Mouse (Mus musculus): ENCODE data around the gene Ngdn. TPM values are rescaled to one million over a fixed set of nuclear protein-coding genes. Genes with fewer than 3 reads are reported as not detected.
"Not testable (repeated sequence)": the region's sequence is repeated elsewhere in the genome, so short reads cannot be mapped to it uniquely, and the experiment has no call there.

The Ngdn gene
- polyA plus RNA-seq, 1 experiment from 2014 or later = 85.3 TPM

GRCm38 (mm10) chr14:55029034-55029698, 13.9 kb downstream of the Ngdn start:
- Histone ChIP-seq H3K27ac (no peak overlapping the region), H3K4me1 (replicated peaks) (peaks cover 21% of the 10 kb centered on the region), H3K9me3 (no peaks in the 10 kb centered on the region), H3K36me3 (peaks cover 19% of the 10 kb centered on the region), H3K9ac (replicated peaks) (no peak overlapping the region), H3K4me3 (replicated peaks) (no peak overlapping the region), H3K27me3 (no peaks in the 10 kb centered on the region), H3K4me2 (0 out of 2 replicates have a peak overlapping the region, but pooled peaks have one; percentile 30)
- WGBS = 11% methylated on average over 11 of the region's 11 CpGs
- ATAC-seq (ENCODE audit: insufficient number of reproducible peaks, insufficient read depth, low FRiP score, low TSS enrichment, low read depth) = no peak; the same call in 1 of the 2 replicates

DNA sequence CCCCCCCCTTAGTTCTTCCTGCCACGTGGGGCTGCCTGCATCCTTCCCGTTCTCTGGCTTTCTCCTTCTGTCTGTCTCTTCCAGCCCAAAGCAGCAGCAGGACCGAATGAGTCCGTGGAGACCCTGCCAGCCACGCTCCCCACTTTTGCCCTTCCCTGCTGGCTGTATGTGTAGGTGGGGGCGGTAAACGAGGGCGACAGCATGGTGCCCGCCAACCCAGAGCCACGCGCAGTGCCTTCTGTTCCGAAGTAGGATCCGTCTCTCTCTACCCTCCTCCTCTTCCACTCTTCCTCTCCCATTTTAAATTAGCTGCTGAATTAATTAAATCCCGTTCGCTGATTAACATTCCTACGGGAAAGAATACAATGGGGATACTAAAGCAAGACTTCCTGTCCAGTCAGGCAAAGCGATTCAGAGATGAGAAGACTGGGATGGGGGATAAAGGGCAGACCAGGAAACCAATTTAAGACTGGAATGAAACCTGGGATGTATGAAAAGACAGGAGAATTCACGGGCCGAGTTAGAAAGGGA, 17.5 kb downstream of the Ngdn start:
- Histone ChIP-seq H3K4me2 (no peak overlapping the region), H3K27ac (no peak overlapping the region), H3K9ac (replicated peaks) (no peak overlapping the region), H3K36me3 (no peaks in the 10 kb centered on the region), H3K4me3 (replicated peaks) (no peak overlapping the region), H3K4me1 (replicated peaks) (peaks cover 16% of the 10 kb centered on the region), H3K27me3 (no peaks in the 10 kb centered on the region), H3K9me3 (no peaks in the 10 kb centered on the region)
- ATAC-seq (ENCODE audit: insufficient number of reproducible peaks, insufficient read depth, low FRiP score, low TSS enrichment, low read depth) = no peak
- 57% methylated on average over 19 of the region's 19 CpGs for WGBS

GRCm38 (mm10) chr14:55043694-55044093, 28.4 kb downstream of the Ngdn start:
- H3K36me3 ChIP-seq; H3K4me2 ChIP-seq; H3K9ac ChIP-seq (replicated peaks); H3K4me3 ChIP-seq (replicated peaks); H3K9me3 ChIP-seq; ATAC-seq (ENCODE audit: insufficient number of reproducible peaks, insufficient read depth, low FRiP score, low TSS enrichment, low read depth); H3K4me1 ChIP-seq (replicated peaks); H3K27ac ChIP-seq; H3K27me3 ChIP-seq: not testable (repeated sequence)
- WGBS = 67% methylated on average over 1 of the region's 2 CpGs

DNA sequence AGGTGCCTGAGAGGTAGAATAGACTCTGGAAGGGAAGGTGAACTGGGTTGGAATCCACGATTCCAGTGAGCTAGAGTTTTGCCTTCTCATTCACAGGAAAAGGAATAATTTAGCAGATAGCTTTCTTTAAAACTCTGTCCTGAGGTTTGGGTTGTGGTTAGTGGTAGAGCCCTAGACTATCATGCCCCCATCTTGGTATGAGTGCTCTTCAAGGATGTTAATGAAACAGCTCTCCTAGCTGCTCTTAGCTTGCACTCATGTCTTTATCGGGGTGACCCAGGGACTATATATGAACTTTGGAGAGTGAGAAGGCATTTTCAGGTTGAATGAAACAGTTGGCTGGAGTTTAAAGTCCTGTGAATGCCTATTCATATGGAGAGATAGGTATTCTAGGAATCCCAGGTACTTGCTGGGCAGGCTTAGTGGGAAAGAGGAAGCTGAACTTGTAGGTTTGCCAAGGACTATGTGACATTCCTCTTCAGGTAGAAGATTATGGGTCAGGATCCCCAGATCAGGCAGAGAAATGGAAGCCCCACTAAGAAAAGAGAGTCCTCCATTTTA, 32.8 kb downstream of the Ngdn start:
- 79% methylated on average over 2 of the region's 2 CpGs for WGBS
- Histone ChIP-seq H3K9me3 (no peaks in the 10 kb centered on the region), H3K36me3 (no peaks in the 10 kb centered on the region), H3K27ac (no peak overlapping the region), H3K27me3 (no peaks in the 10 kb centered on the region), H3K4me1 (replicated peaks) (no peaks in the 10 kb centered on the region), H3K4me3 (replicated peaks) (no peak overlapping the region), H3K9ac (replicated peaks) (no peak overlapping the region), H3K4me2 (no peak overlapping the region)
- ATAC-seq (ENCODE audit: insufficient number of reproducible peaks, insufficient read depth, low FRiP score, low TSS enrichment, low read depth) = no peak

DNA sequence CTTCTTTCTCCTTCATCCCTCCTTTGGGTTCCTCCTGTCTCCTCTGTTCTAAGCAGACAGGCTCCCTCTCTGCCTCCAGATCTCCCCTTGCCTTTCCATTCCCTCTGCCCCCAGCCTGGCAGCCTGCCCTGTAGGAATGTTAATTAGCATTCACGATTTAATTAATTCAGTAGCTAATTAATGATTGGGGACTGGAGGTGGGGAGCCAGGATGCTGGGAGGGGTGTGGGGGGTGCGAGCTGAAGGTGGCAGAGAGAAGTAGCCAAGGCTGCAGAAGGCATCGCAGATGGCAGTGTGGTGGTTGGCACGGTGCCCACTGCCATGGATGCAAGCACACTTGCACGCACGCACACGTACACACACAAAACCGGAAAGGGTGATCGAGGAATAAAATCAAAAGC, 37.2 kb downstream of the Ngdn start:
- 85% methylated on average over 9 of the region's 9 CpGs for WGBS
- H3K36me3 ChIP-seq = no peaks in the 10 kb centered on the region
- H3K27ac ChIP-seq = no peak overlapping the region
- no peak overlapping the region for H3K9ac ChIP-seq (replicated peaks)
- peaks cover 6% of the 10 kb centered on the region; the same call in 1 of the 2 replicates for H3K27me3 ChIP-seq
- no peak for ATAC-seq (ENCODE audit: insufficient number of reproducible peaks, insufficient read depth, low FRiP score, low TSS enrichment, low read depth)
- H3K9me3 ChIP-seq = no peaks in the 10 kb centered on the region
- no peak overlapping the region for H3K4me3 ChIP-seq (replicated peaks)
- no peaks in the 10 kb centered on the region for H3K4me1 ChIP-seq (replicated peaks)
- H3K4me2 ChIP-seq = no peak overlapping the region

DNA sequence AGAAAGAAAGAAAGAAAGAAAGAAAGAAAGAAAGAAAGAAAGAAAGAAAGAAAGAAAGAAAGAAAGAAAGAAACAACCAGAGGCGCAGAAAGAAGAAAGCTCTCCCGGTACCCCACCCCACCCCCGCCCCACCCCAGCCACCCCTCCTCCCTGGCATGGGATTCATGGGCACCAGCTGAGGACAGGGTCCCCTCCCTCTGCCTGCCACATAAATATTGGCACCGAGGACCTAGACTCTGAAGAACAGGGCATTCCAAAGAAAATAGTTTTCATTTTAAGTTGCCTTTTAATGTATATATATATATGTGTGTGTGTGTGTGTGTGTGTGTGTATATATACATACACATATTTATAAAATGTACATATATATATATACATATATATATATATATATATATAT, 37.8 kb downstream of the Ngdn start:
- Histone ChIP-seq H3K4me2 (no peak overlapping the region), H3K9me3 (no peaks in the 10 kb centered on the region), H3K4me3 (replicated peaks) (no peak overlapping the region), H3K4me1 (replicated peaks) (no peaks in the 10 kb centered on the region), H3K27me3 (peaks cover 6% of the 10 kb centered on the region; the same call in 1 of the 2 replicates), H3K27ac (no peak overlapping the region), H3K9ac (replicated peaks) (no peak overlapping the region), H3K36me3 (no peaks in the 10 kb centered on the region)
- 86% methylated on average over 4 of the region's 4 CpGs for WGBS
- ATAC-seq (ENCODE audit: insufficient number of reproducible peaks, insufficient read depth, low FRiP score, low TSS enrichment, low read depth) = no peak

DNA sequence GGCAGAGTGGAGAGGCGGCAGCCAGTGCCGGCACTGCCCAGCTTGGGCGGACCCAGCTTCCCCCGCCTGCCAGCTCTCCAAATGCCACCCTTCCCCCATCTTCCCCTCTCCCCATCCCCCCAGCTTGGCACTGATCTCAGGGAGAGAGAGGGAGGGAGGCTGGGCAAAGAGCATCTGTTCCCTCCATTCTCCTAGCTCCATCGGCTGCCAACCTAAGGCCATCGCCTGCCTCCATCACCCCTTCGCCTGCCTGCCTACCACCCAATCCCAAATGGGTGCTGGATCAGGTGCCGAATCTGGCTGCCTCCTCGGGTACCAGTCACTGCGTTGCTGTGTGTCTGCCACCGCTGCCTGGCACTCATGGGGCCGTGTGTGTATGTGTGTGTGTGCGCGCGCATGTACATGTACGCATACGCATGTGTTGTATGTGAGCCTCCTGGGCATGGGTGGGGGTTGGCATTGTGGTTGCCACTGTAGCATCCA, 38.5 kb downstream of the Ngdn start:
- Histone ChIP-seq H3K9ac (replicated peaks) (no peak overlapping the region), H3K4me2 (no peak overlapping the region), H3K36me3 (no peaks in the 10 kb centered on the region), H3K27ac (no peak overlapping the region), H3K4me3 (replicated peaks) (no peak overlapping the region), H3K27me3 (peaks cover 6% of the 10 kb centered on the region; the same call in 1 of the 2 replicates), H3K4me1 (replicated peaks) (no peaks in the 10 kb centered on the region), H3K9me3 (no peaks in the 10 kb centered on the region)
- 0 out of 2 replicates have a peak, but pooled peaks have one; percentile 15 for ATAC-seq (ENCODE audit: insufficient number of reproducible peaks, insufficient read depth, low FRiP score, low TSS enrichment, low read depth)
- 90% methylated on average over 17 of the region's 17 CpGs for WGBS

DNA sequence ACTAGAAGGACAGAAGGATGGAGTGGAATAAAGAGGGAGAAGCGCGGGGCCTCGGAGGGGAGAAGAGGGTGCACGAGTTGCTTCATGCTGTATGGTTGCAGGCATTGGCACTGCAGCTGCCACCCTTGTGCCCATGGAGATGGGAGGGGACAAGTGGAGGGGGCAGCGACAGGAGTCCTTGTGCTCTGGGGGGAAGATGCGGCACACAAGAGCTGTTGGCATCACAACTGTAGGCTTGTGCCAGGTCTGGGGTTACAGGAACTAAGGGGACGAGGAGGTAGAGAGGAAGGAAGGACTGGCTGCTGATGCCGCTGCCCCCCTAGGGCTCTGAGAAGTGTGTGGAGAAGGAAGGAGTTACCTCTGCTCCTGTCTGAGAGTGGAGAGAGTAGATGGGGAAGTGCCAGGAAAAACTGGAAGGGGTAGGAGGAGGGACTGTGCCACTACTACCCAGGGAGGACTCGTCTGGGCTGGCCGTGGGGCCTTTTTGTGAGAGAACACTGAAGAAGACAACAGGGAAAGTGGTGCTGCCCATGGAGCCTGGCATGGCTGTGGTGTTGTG, 39.0 kb downstream of the Ngdn start:
- no peaks in the 10 kb centered on the region for H3K9me3 ChIP-seq
- H3K27ac ChIP-seq = no peak overlapping the region
- no peaks in the 10 kb centered on the region for H3K36me3 ChIP-seq
- no peak overlapping the region for H3K9ac ChIP-seq (replicated peaks)
- H3K4me3 ChIP-seq (replicated peaks) = no peak overlapping the region
- H3K4me1 ChIP-seq (replicated peaks) = no peaks in the 10 kb centered on the region
- H3K4me2 ChIP-seq = no peak overlapping the region
- no peak for ATAC-seq (ENCODE audit: insufficient number of reproducible peaks, insufficient read depth, low FRiP score, low TSS enrichment, low read depth)
- 88% methylated on average over 10 of the region's 10 CpGs for WGBS
- H3K27me3 ChIP-seq = peaks cover 6% of the 10 kb centered on the region; the same call in 1 of the 2 replicates

- Histone ChIP-seq H3K4me1 (replicated peaks) (no peaks in the 10 kb centered on the region), H3K4me2 (no peak overlapping the region), H3K27ac (no peak overlapping the region), H3K36me3 (no peaks in the 10 kb centered on the region), H3K27me3 (peaks cover 6% of the 10 kb centered on the region; the same call in 1 of the 2 replicates), H3K9ac (replicated peaks) (no peak overlapping the region), H3K9me3 (no peaks in the 10 kb centered on the region), H3K4me3 (replicated peaks) (no peak overlapping the region)
- WGBS = 78% methylated on average over 11 of the region's 11 CpGs
- ATAC-seq (ENCODE audit: insufficient number of reproducible peaks, insufficient read depth, low FRiP score, low TSS enrichment, low read depth) = no peak
These were observed 40.0 kb downstream of the Ngdn start for GRCm38 (mm10) chr14:55055167-55055834.

GRCm38 (mm10) chr14:55059009-55059408, 43.8 kb downstream of the Ngdn start:
- Histone ChIP-seq H3K4me3 (replicated peaks) (no peak overlapping the region), H3K4me2 (no peak overlapping the region), H3K4me1 (replicated peaks) (peaks cover 21% of the 10 kb centered on the region), H3K9me3 (no peaks in the 10 kb centered on the region), H3K36me3 (no peaks in the 10 kb centered on the region), H3K27ac (no peak overlapping the region), H3K9ac (replicated peaks) (no peak overlapping the region), H3K27me3 (peaks cover 6% of the 10 kb centered on the region; the same call in 1 of the 2 replicates)
- WGBS = 71% methylated on average over 1 of the region's 1 CpGs
- ATAC-seq (ENCODE audit: insufficient number of reproducible peaks, insufficient read depth, low FRiP score, low TSS enrichment, low read depth) = no peak

GRCm38 (mm10) chr14:55059931-55060330, 44.7 kb downstream of the Ngdn start:
- Histone ChIP-seq H3K36me3 (peaks cover 4% of the 10 kb centered on the region; the same call in 1 of the 2 replicates), H3K4me3 (replicated peaks) (no peak overlapping the region), H3K9me3 (no peaks in the 10 kb centered on the region), H3K4me1 (replicated peaks) (peaks cover 21% of the 10 kb centered on the region), H3K27ac (no peak overlapping the region), H3K27me3 (0 out of 2 replicates have a peak, but pooled peaks cover 5% of the 10 kb centered on the region), H3K9ac (replicated peaks) (no peak overlapping the region), H3K4me2 (no peak overlapping the region)
- 73% methylated on average over 5 of the region's 5 CpGs for WGBS
- ATAC-seq (ENCODE audit: insufficient number of reproducible peaks, insufficient read depth, low FRiP score, low TSS enrichment, low read depth) = no peak

All from limb, embryonic 12.5 days (tissue).